Mouse (Mus musculus): ENCODE measurements around the gene Atp10b. TPM values are rescaled to one million over a fixed set of nuclear protein-coding genes. Genes with fewer than 3 reads are reported as not detected.

Atp10b gene
- polyA plus RNA-seq, 1 experiment from 2014 or later = 2.1 TPM

DNA sequence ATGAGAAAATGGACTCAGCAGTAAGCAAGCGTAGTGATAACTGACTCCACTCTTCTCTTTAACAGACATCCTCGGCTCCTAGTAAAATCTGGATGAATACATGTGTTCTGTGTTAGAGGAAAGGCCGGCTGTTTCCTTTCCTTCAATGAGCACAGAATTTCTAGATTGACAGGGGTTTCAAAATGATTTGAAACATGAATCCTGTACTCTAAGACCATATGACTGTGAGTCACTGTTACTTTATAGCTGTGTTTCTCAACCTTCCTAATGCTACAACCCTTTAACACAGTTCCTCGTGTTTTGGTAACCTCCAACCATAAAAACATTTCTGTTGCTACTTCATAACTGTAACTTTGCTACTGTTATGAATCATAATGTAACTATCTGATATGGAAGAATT, 33.8 kb downstream of the Atp10b start:
- H3K27ac ChIP-seq (replicated peaks) = no peak overlapping the region
- ATAC-seq (ENCODE audit: low FRiP score, low TSS enrichment) (no peak), DNase-seq (ENCODE audit: low spot score) (no peak)
- H3K9me3 ChIP-seq (ENCODE audit: control insufficient read depth, low read length) = no peaks in the 10 kb centered on the region
- no peak overlapping the region for H3K9ac ChIP-seq (ENCODE audit: low read length)
- H3K4me1 ChIP-seq (replicated peaks; ENCODE audit: control insufficient read depth, insufficient read depth) = no peaks in the 10 kb centered on the region
- TF ChIP-seq EP300 (optimal IDR thresholded peaks at IDR 0.05) = no peak
- WGBS = 91% methylated on average over 4 of the region's 4 CpGs
- H3K4me2 ChIP-seq (replicated peaks; ENCODE audit: low read depth) = no peak overlapping the region
- no peaks in the 10 kb centered on the region for H3K36me3 ChIP-seq (ENCODE audit: control insufficient read depth, insufficient read depth, low read length)
- no peak overlapping the region for H3K4me3 ChIP-seq (ENCODE audit: low read depth, low read length)
- H3K27me3 ChIP-seq (ENCODE audit: control insufficient read depth, insufficient read depth, low read length) = no peaks in the 10 kb centered on the region

- 55% methylated on average over 6 of the region's 6 CpGs for WGBS
- DNase-seq (ENCODE audit: low spot score) = no peak
- no peak overlapping the region for H3K4me2 ChIP-seq (replicated peaks; ENCODE audit: low read depth)
- no peaks in the 10 kb centered on the region for H3K27me3 ChIP-seq (ENCODE audit: control insufficient read depth, insufficient read depth, low read length)
- H3K4me1 ChIP-seq (replicated peaks; ENCODE audit: control insufficient read depth, insufficient read depth) = no peaks in the 10 kb centered on the region
- H3K27ac ChIP-seq (replicated peaks) = no peak overlapping the region
- no peak overlapping the region for H3K9ac ChIP-seq (ENCODE audit: low read length)
- H3K36me3 ChIP-seq (ENCODE audit: control insufficient read depth, insufficient read depth, low read length) = no peaks in the 10 kb centered on the region
- TF ChIP-seq CTCF (IDR thresholded peaks at IDR 0.05; ENCODE audit: low read depth) = no peak
- TF ChIP-seq EP300 (optimal IDR thresholded peaks at IDR 0.05) = no peak
- no peaks in the 10 kb centered on the region for H3K9me3 ChIP-seq (ENCODE audit: control insufficient read depth, low read length)
- ATAC-seq (ENCODE audit: low FRiP score, low TSS enrichment) = no peak
- no peak overlapping the region for H3K4me3 ChIP-seq (ENCODE audit: low read depth, low read length)
These were observed 36.6 kb downstream of the Atp10b start for GRCm38 (mm10) chr11:43186291-43186690.

DNA sequence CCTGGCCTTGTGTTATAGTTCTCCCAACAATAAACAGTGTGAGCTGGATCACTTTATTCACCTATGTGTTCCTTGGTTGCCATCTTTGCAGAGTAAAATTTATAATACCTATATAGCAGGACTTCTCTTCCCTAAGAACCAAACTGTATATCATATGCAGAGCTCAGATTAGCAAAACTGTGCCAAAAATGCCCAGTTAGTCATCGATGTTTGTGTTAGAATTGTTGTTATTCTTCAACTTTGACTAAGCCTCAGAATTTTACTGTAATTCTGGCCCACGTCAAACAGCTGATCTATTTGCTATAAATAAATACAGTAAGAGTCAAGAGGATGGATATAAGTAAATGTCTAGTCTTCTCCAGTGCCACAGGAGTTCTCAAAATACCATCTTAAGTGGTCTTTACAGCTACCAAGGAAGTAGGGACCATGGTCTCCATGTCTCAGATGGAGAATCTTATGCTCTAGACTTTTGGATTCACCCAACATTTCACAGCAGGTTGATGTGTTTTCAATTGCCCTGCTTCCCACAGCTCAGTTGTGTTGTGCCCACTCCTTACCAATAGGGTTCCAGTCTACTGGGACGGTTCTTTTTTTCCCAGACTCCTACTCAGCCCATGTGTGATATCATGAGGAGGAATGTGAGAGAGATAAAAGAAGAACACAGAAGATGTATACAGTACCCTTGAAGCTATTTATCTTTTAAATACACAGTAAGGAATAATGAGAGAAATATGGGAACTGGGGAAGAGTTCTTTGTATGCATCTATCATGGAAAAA, 40.3 kb downstream of the Atp10b start:
- Histone ChIP-seq H3K27ac (replicated peaks) (no peak overlapping the region), H3K4me1 (replicated peaks; ENCODE audit: control insufficient read depth, insufficient read depth) (no peaks in the 10 kb centered on the region), H3K27me3 (ENCODE audit: control insufficient read depth, insufficient read depth, low read length) (no peaks in the 10 kb centered on the region), H3K36me3 (ENCODE audit: control insufficient read depth, insufficient read depth, low read length) (no peaks in the 10 kb centered on the region), H3K9me3 (ENCODE audit: control insufficient read depth, low read length) (no peaks in the 10 kb centered on the region), H3K4me2 (replicated peaks; ENCODE audit: low read depth) (no peak overlapping the region), H3K9ac (ENCODE audit: low read length) (no peak overlapping the region), H3K4me3 (ENCODE audit: low read depth, low read length) (no peak overlapping the region)
- ATAC-seq (ENCODE audit: low FRiP score, low TSS enrichment) (no peak), DNase-seq (ENCODE audit: low spot score) (no peak)
- WGBS = 74% methylated on average over 3 of the region's 3 CpGs
- TF ChIP-seq CTCF (IDR thresholded peaks at IDR 0.05; ENCODE audit: low read depth) (no peak), EP300 (optimal IDR thresholded peaks at IDR 0.05) (no peak)

DNA sequence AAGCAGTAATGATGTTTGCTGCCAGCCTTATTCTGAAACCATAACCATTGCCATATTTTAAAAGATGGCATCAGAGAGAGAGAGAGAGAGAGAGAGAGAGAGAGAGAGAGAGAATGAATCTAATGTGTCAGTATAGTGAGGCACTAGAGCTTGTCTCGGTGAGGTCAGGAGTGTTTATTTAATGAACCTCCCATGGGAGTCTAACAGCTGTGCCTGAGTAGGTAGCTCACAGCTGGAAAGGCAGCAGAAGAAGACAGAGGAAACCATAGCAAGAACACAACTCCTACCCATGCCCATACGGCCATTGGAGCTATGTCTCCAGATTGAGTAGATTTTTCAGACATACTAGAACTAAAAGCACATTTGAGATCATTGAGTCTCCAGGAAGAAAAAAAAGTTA, 49.1 kb downstream of the Atp10b start:
- TF ChIP-seq CTCF (IDR thresholded peaks at IDR 0.05; ENCODE audit: low read depth) (no peak), EP300 (optimal IDR thresholded peaks at IDR 0.05) (no peak)
- Histone ChIP-seq H3K9me3 (ENCODE audit: control insufficient read depth, low read length) (no peaks in the 10 kb centered on the region), H3K4me3 (ENCODE audit: low read depth, low read length) (no peak overlapping the region), H3K27me3 (ENCODE audit: control insufficient read depth, insufficient read depth, low read length) (no peaks in the 10 kb centered on the region), H3K9ac (ENCODE audit: low read length) (no peak overlapping the region), H3K4me1 (replicated peaks; ENCODE audit: control insufficient read depth, insufficient read depth) (no peaks in the 10 kb centered on the region), H3K4me2 (replicated peaks; ENCODE audit: low read depth) (no peak overlapping the region), H3K36me3 (ENCODE audit: control insufficient read depth, insufficient read depth, low read length) (no peaks in the 10 kb centered on the region), H3K27ac (replicated peaks) (no peak overlapping the region)
- DNase-seq (ENCODE audit: low spot score) = no peak
- no peak for ATAC-seq (ENCODE audit: low FRiP score, low TSS enrichment)
- 53% methylated on average over 2 of the region's 2 CpGs for WGBS

- Histone ChIP-seq H3K27ac (replicated peaks) (no peak overlapping the region), H3K27me3 (ENCODE audit: control insufficient read depth, insufficient read depth, low read length) (no peaks in the 10 kb centered on the region), H3K4me3 (ENCODE audit: low read depth, low read length) (no peak overlapping the region), H3K9me3 (ENCODE audit: control insufficient read depth, low read length) (no peaks in the 10 kb centered on the region), H3K36me3 (ENCODE audit: control insufficient read depth, insufficient read depth, low read length) (no peaks in the 10 kb centered on the region), H3K4me1 (replicated peaks; ENCODE audit: control insufficient read depth, insufficient read depth) (no peaks in the 10 kb centered on the region), H3K4me2 (replicated peaks; ENCODE audit: low read depth) (no peak overlapping the region), H3K9ac (ENCODE audit: low read length) (no peak overlapping the region)
- no peak for TF ChIP-seq CTCF (IDR thresholded peaks at IDR 0.05; ENCODE audit: low read depth)
- no peak for TF ChIP-seq EP300 (optimal IDR thresholded peaks at IDR 0.05)
- ATAC-seq (ENCODE audit: low FRiP score, low TSS enrichment) (no peak), DNase-seq (ENCODE audit: low spot score) (no peak)
These were observed 49.7 kb downstream of the Atp10b start for GRCm38 (mm10) chr11:43199358-43199757.

DNA sequence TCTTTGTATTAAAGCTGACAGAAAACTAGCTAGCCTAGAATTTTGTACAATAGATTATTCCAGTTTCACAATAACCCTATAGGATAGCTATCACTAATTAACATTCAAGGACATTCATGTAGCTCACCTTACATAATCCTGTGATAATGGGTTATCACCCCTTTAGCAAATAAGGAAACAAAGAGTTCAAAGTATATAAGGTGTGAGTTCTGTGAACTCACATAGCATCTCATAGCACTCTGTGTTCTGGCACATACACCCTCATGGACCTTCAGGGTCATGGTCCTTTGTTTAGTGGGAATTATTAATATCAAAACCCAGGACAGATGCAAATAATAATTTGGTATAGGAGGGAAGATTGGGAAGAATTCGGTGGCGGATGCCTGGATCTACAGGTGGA, 50.4 kb downstream of the Atp10b start:
- ATAC-seq (ENCODE audit: low FRiP score, low TSS enrichment) = no peak
- no peaks in the 10 kb centered on the region for H3K36me3 ChIP-seq (ENCODE audit: control insufficient read depth, insufficient read depth, low read length)
- no peak overlapping the region for H3K9ac ChIP-seq (ENCODE audit: low read length)
- no peak overlapping the region for H3K4me2 ChIP-seq (replicated peaks; ENCODE audit: low read depth)
- H3K27me3 ChIP-seq (ENCODE audit: control insufficient read depth, insufficient read depth, low read length) = no peaks in the 10 kb centered on the region
- H3K4me3 ChIP-seq (ENCODE audit: low read depth, low read length) = no peak overlapping the region
- no peaks in the 10 kb centered on the region for H3K4me1 ChIP-seq (replicated peaks; ENCODE audit: control insufficient read depth, insufficient read depth)
- H3K9me3 ChIP-seq (ENCODE audit: control insufficient read depth, low read length) = no peaks in the 10 kb centered on the region
- H3K27ac ChIP-seq (replicated peaks) = no peak overlapping the region
- TF ChIP-seq EP300 (optimal IDR thresholded peaks at IDR 0.05) (no peak), CTCF (IDR thresholded peaks at IDR 0.05; ENCODE audit: low read depth) (no peak)
- 91% methylated on average over 2 of the region's 2 CpGs for WGBS
- DNase-seq (ENCODE audit: low spot score) = no peak

All from stomach, postnatal 0 days (tissue).